Mouse (Mus musculus): ENCODE data around the gene Platr17. TPM values are rescaled to one million over a fixed set of nuclear protein-coding genes. Genes with fewer than 3 reads are reported as not detected.

Gene Platr17
- total and polyA plus RNA-seq, 2 experiments, result 0.18 TPM; not detected in 1

DNA sequence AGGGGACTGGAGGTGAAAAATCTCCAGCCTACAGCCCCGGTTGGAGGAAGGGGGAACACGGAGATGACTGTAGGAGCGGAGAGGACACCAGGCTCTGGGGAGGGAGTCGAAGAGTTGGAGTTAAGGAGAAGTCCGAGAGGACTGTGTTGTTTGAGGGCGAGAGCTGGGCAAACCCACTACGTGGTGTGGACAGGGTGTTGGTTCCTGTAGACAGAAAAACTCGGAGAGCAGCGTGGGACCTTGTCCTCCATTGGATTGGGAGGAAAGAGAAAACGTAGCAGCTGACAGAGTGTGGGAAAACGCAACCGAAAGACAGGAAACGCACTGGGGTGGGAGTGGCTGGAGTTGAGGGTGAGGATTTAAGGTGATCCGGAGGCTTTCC lies 4.9 kb downstream of the Platr17 start:
- peaks cover 23% of the 10 kb centered on the region; the same call in 1 of the 2 replicates for H3K36me3 ChIP-seq (ENCODE audit: control insufficient read depth, insufficient read depth, low read length)
- H3K79me2 ChIP-seq (ENCODE audit: control insufficient read depth, insufficient read depth, low read length), result peaks cover 23% of the 10 kb centered on the region
- H3K4me3 ChIP-seq (ENCODE audit: insufficient read depth, low read depth, low read length), result peak overlapping the region; percentile 69
- H3K27me3 ChIP-seq (ENCODE audit: control insufficient read depth, insufficient read depth, low read length), result no peaks in the 10 kb centered on the region
- peaks cover 7% of the 10 kb centered on the region for H3K4me1 ChIP-seq (ENCODE audit: control insufficient read depth, insufficient read depth, low read length)
- peak; percentile 76 for DNase-seq (ENCODE audit: extremely low read depth, low read depth, low spot score)
- TF ChIP-seq POLR2A (IDR thresholded peaks at IDR 0.05; ENCODE audit: extremely low read depth, insufficient read depth, low read length) (peak; percentile 35; the same call in 1 of the 2 replicates), CTCF (IDR thresholded peaks at IDR 0.05; ENCODE audit: low read depth, low read length) (no peak)
- under 1% methylated on average over 14 of the region's 14 CpGs for WGBS
- H3K27ac ChIP-seq (replicated peaks; ENCODE audit: insufficient read depth, low read depth, low read length), result peak overlapping the region; percentile 90
- peak overlapping the region; percentile 82 for H3K9ac ChIP-seq (ENCODE audit: low read depth, low read length)

DNA sequence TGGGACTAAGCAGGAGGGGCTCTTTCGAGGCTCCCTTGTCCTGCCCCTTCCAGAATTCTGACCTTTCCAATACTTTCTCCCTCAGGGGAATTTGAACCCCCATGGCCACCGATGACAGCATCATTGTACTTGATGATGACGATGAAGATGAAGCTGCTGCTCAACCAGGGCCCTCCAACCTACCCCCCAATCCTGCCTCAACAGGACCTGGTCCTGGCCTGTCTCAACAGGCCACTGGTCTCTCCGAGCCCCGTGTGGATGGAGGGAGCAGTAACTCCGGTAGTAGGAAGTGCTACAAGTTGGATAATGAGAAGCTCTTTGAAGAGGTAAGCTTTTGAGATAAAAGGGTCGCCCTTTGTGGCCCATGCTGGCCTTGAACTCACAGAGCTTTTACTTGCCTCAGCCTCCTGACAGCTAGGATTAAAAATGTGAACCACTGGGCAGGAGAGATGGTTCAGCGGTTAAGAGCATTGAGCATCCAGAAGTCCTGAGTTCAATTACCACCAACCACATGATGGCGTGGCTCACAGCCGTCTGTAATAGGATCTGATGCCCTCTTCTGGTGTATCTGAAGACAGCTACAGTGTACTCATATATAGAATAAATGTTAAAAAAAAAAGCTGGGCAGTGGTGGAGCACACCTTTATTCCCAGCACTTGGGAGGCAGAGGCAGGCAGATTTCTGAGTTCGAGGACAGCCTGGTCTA lies 5.6 kb downstream of the Platr17 start:
- peaks cover 23% of the 10 kb centered on the region; the same call in 1 of the 2 replicates for H3K36me3 ChIP-seq (ENCODE audit: control insufficient read depth, insufficient read depth, low read length)
- peak overlapping the region; percentile 90 for H3K27ac ChIP-seq (replicated peaks; ENCODE audit: insufficient read depth, low read depth, low read length)
- peaks cover 7% of the 10 kb centered on the region for H3K4me1 ChIP-seq (ENCODE audit: control insufficient read depth, insufficient read depth, low read length)
- DNase-seq (ENCODE audit: extremely low read depth, low read depth, low spot score), result no peak
- TF ChIP-seq POLR2A (IDR thresholded peaks at IDR 0.05; ENCODE audit: extremely low read depth, insufficient read depth, low read length), result no peak
- no peak for TF ChIP-seq CTCF (IDR thresholded peaks at IDR 0.05; ENCODE audit: low read depth, low read length)
- peaks cover 23% of the 10 kb centered on the region for H3K79me2 ChIP-seq (ENCODE audit: control insufficient read depth, insufficient read depth, low read length)
- WGBS, result 38% methylated on average over 11 of the region's 11 CpGs
- H3K4me3 ChIP-seq (ENCODE audit: insufficient read depth, low read depth, low read length), result peak overlapping the region; percentile 69
- H3K9ac ChIP-seq (ENCODE audit: low read depth, low read length), result 0 out of 2 replicates have a peak overlapping the region, but pooled peaks have one; percentile 9
- H3K27me3 ChIP-seq (ENCODE audit: control insufficient read depth, insufficient read depth, low read length), result no peaks in the 10 kb centered on the region

DNA sequence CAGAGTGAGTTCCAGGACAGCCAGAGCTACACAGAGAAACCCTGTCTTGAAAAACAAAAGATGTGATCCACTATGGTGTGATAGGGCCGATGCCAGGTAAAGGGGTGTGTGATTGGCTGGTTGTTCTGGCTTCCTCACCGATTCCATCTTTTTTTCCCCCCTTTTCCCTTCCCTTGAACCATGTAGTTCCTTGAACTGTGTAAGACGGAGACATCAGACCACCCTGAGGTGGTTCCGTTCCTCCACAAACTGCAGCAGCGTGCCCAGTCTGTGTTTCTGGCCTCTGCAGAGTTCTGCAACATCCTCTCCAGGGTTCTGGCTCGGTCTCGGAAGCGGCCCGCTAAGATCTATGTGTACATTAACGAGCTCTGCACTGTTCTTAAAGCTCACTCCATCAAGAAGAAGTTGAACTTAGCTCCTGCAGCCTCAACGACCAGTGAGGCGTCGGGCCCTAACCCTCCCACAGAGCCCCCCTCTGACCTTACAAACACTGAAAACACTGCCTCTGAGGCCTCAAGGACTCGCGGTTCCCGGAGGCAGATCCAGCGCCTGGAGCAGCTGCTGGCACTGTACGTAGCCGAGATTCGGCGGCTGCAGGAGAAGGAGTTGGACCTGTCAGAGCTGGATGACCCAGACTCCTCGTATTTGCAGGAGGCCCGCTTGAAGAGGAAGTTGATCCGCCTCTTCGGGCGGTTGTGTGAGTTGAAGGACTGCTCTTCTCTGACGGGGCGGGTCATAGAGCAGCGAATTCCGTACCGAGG lies 6.3 kb downstream of the Platr17 start:
- no peak for TF ChIP-seq CTCF (IDR thresholded peaks at IDR 0.05; ENCODE audit: low read depth, low read length)
- no peak for TF ChIP-seq POLR2A (IDR thresholded peaks at IDR 0.05; ENCODE audit: extremely low read depth, insufficient read depth, low read length)
- Histone ChIP-seq H3K27ac (replicated peaks; ENCODE audit: insufficient read depth, low read depth, low read length) (no peak overlapping the region), H3K79me2 (ENCODE audit: control insufficient read depth, insufficient read depth, low read length) (peaks cover 23% of the 10 kb centered on the region), H3K4me3 (ENCODE audit: insufficient read depth, low read depth, low read length) (no peak overlapping the region), H3K36me3 (ENCODE audit: control insufficient read depth, insufficient read depth, low read length) (peaks cover 23% of the 10 kb centered on the region; the same call in 1 of the 2 replicates), H3K9ac (ENCODE audit: low read depth, low read length) (no peak overlapping the region), H3K27me3 (ENCODE audit: control insufficient read depth, insufficient read depth, low read length) (no peaks in the 10 kb centered on the region), H3K4me1 (ENCODE audit: control insufficient read depth, insufficient read depth, low read length) (peaks cover 7% of the 10 kb centered on the region)
- WGBS, result 86% methylated on average over 31 of the region's 31 CpGs
- DNase-seq (ENCODE audit: extremely low read depth, low read depth, low spot score), result no peak

- DNase-seq (ENCODE audit: extremely low read depth, low read depth, low spot score), result no peak
- peaks cover 9% of the 10 kb centered on the region for H3K4me1 ChIP-seq (ENCODE audit: control insufficient read depth, insufficient read depth, low read length)
- H3K36me3 ChIP-seq (ENCODE audit: control insufficient read depth, insufficient read depth, low read length), result peaks cover 23% of the 10 kb centered on the region; the same call in 1 of the 2 replicates
- 77% methylated on average over 28 of the region's 28 CpGs for WGBS
- H3K27ac ChIP-seq (replicated peaks; ENCODE audit: insufficient read depth, low read depth, low read length), result no peak overlapping the region
- H3K4me3 ChIP-seq (ENCODE audit: insufficient read depth, low read depth, low read length), result no peak overlapping the region
- TF ChIP-seq CTCF (IDR thresholded peaks at IDR 0.05; ENCODE audit: low read depth, low read length), result no peak
- TF ChIP-seq POLR2A (IDR thresholded peaks at IDR 0.05; ENCODE audit: extremely low read depth, insufficient read depth, low read length), result no peak
- no peak overlapping the region for H3K9ac ChIP-seq (ENCODE audit: low read depth, low read length)
- no peaks in the 10 kb centered on the region for H3K27me3 ChIP-seq (ENCODE audit: control insufficient read depth, insufficient read depth, low read length)
- H3K79me2 ChIP-seq (ENCODE audit: control insufficient read depth, insufficient read depth, low read length), result peaks cover 23% of the 10 kb centered on the region
These were observed 7.0 kb downstream of the Platr17 start for GRCm38 (mm10) chr17:33911813-33912414.

GRCm38 (mm10) chr17:33913264-33913663 lies 8.3 kb downstream of the Platr17 start:
- whole genome bisulfite sequencing, result 88% methylated on average over 10 of the region's 10 CpGs
- TF ChIP-seq POLR2A (IDR thresholded peaks at IDR 0.05; ENCODE audit: extremely low read depth, insufficient read depth, low read length) (no peak), CTCF (IDR thresholded peaks at IDR 0.05; ENCODE audit: low read depth, low read length) (no peak)
- H3K4me3 ChIP-seq (ENCODE audit: insufficient read depth, low read depth, low read length), result no peak overlapping the region
- H3K79me2 ChIP-seq (ENCODE audit: control insufficient read depth, insufficient read depth, low read length), result peaks cover 23% of the 10 kb centered on the region
- H3K27me3 ChIP-seq (ENCODE audit: control insufficient read depth, insufficient read depth, low read length), result no peaks in the 10 kb centered on the region
- peaks cover 10% of the 10 kb centered on the region for H3K4me1 ChIP-seq (ENCODE audit: control insufficient read depth, insufficient read depth, low read length)
- peaks cover 23% of the 10 kb centered on the region; the same call in 1 of the 2 replicates for H3K36me3 ChIP-seq (ENCODE audit: control insufficient read depth, insufficient read depth, low read length)
- H3K27ac ChIP-seq (replicated peaks; ENCODE audit: insufficient read depth, low read depth, low read length), result no peak overlapping the region
- H3K9ac ChIP-seq (ENCODE audit: low read depth, low read length), result no peak overlapping the region
- no peak for DNase-seq (ENCODE audit: extremely low read depth, low read depth, low spot score)
